Comparison of ENCODE assay signal across 8 mouse cellular contexts in the genomic region with DNA sequence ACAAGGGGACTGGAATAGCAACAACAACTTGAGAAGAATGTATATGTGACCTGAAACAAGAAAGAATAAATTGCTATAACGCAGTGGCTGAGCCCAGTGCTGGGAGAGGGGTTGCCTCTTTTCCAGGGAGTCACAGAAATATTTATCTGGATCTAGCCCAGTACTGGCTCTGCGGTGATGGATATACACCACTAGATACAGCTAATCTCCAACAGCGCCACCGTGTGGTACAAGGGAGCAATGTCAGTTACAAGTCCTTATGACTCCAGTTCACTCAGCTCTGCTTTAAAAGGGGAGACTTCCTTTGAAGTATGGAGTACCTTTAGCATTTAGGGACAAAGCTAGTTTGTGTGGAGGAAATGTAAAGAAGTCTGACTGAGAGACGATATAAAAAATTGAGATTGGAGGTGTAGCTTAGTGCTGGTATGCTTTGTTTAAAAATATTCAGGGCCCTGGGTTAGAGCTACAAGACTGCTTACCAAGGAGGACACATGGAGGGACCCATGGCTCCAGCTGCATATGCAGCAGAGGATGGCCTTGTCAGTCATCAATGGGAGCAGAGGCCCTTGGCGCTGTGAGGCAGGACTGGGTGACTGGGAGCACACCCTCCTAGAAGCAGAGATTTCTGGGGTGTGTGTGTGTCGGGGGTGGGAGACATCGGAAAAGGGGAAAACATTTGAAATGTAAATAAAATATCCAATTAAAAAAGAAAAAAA.
DNase-seq lines count a peak whose midpoint lies in the region; ATAC-seq and TF ChIP-seq lines count a peak whose summit lies in the region.

No protein-coding gene starts in this region.

- H3K4me2 ChIP-seq in limb, embryonic 11.5 days (ENCODE audit: low read depth, severe bottlenecking), result no peak overlapping the region
- H3K4me2 ChIP-seq in midbrain, embryonic 16.5 days (ENCODE audit: low read length), result no peak overlapping the region
- no peak overlapping the region for H3K4me2 ChIP-seq in stomach, postnatal 0 days (replicated peaks; ENCODE audit: low read depth)

- no peaks in the 10 kb centered on the region for H3K27me3 ChIP-seq in limb, embryonic 11.5 days (ENCODE audit: control insufficient read depth, insufficient read depth, low read length)
- no peaks in the 10 kb centered on the region for H3K27me3 ChIP-seq in midbrain, embryonic 16.5 days (ENCODE audit: control insufficient read depth, insufficient read depth, low read depth, low read length)
- H3K27me3 ChIP-seq in stomach, postnatal 0 days (ENCODE audit: control insufficient read depth, insufficient read depth, low read length), result no peaks in the 10 kb centered on the region

- DNase-seq in CD4-positive, CD25-positive, alpha-beta regulatory T cell, adult 2 months (ENCODE audit: low read depth, low spot score), result peak; percentile 15
- peak; percentile 89 for DNase-seq in embryo, embryonic 10.5 days (ENCODE audit: low spot score)
- DNase-seq in gastrocnemius, postnatal 4 days (ENCODE audit: low spot score in 2 of 2), result peak; percentile 58 to 78
- DNase-seq in kidney, adult 9 months, result peak; percentile 61
- peak; percentile 87 for DNase-seq in limb, embryonic 11.5 days (ENCODE audit: low spot score)
- peak; percentile 76 for DNase-seq in stomach, postnatal 0 days (ENCODE audit: low spot score)

- ATAC-seq in CD4-positive, CD25-positive, alpha-beta regulatory T cell, adult 4 months, result no peak
- ATAC-seq in limb, embryonic 11.5 days (ENCODE audit: insufficient number of reproducible peaks, low FRiP score, low TSS enrichment, low read depth), result peak; percentile 75; the same call in 1 of the 2 replicates
- peak; percentile 92 for ATAC-seq in midbrain, embryonic 16.5 days
- peak; percentile 64; the same call in 1 of the 2 replicates for ATAC-seq in stomach, postnatal 0 days (ENCODE audit: low FRiP score, low TSS enrichment)

- no peak for TF ChIP-seq EP300 in stomach, postnatal 0 days (optimal IDR thresholded peaks at IDR 0.05)

- H3K9ac ChIP-seq in limb, embryonic 11.5 days (ENCODE audit: low read length), result no peak overlapping the region
- H3K9ac ChIP-seq in midbrain, embryonic 16.5 days (ENCODE audit: low read depth, low read length), result no peak overlapping the region
- H3K9ac ChIP-seq in stomach, postnatal 0 days (ENCODE audit: low read length), result no peak overlapping the region

- no peaks in the 10 kb centered on the region for H3K36me3 ChIP-seq in limb, embryonic 11.5 days (ENCODE audit: control insufficient read depth, insufficient read depth, low read length)
- no peaks in the 10 kb centered on the region for H3K36me3 ChIP-seq in midbrain, embryonic 16.5 days (ENCODE audit: control insufficient read depth, insufficient read depth, low read length)
- H3K36me3 ChIP-seq in stomach, postnatal 0 days (ENCODE audit: control insufficient read depth, insufficient read depth, low read length), result no peaks in the 10 kb centered on the region

- WGBS in limb, embryonic 11.5 days, result 35% methylated on average over 8 of the region's 8 CpGs
- 35% methylated on average over 8 of the region's 8 CpGs for WGBS in midbrain, embryonic 16.5 days
- 36% methylated on average over 8 of the region's 8 CpGs for WGBS in stomach, postnatal 0 days

- H3K9me3 ChIP-seq in limb, embryonic 11.5 days (ENCODE audit: control insufficient read depth, low read length), result no peaks in the 10 kb centered on the region
- no peaks in the 10 kb centered on the region for H3K9me3 ChIP-seq in midbrain, embryonic 16.5 days (replicated peaks; ENCODE audit: control insufficient read depth, low read length, poor library complexity, severe bottlenecking)
- H3K9me3 ChIP-seq in stomach, postnatal 0 days (ENCODE audit: control insufficient read depth, low read length), result no peaks in the 10 kb centered on the region

- H3K27ac ChIP-seq in limb, embryonic 11.5 days (replicated peaks; ENCODE audit: low read depth, low read length), result no peak overlapping the region
- H3K27ac ChIP-seq in midbrain, embryonic 16.5 days (ENCODE audit: low read length), result no peak overlapping the region
- no peak overlapping the region for H3K27ac ChIP-seq in stomach, postnatal 0 days (replicated peaks)

- no peaks in the 10 kb centered on the region for H3K4me1 ChIP-seq in limb, embryonic 11.5 days (ENCODE audit: control insufficient read depth, insufficient read depth, low read length)
- H3K4me1 ChIP-seq in midbrain, embryonic 16.5 days (ENCODE audit: control insufficient read depth, insufficient read depth, low read length), result no peaks in the 10 kb centered on the region
- H3K4me1 ChIP-seq in stomach, postnatal 0 days (replicated peaks; ENCODE audit: control insufficient read depth, insufficient read depth), result no peaks in the 10 kb centered on the region

- H3K4me3 ChIP-seq in limb, embryonic 11.5 days (ENCODE audit: low read depth, low read length), result no peak overlapping the region
- no peak overlapping the region for H3K4me3 ChIP-seq in midbrain, embryonic 16.5 days (ENCODE audit: low read depth, low read length)
- no peak overlapping the region for H3K4me3 ChIP-seq in stomach, postnatal 0 days (ENCODE audit: low read depth, low read length)

- TF ChIP-seq CTCF in stomach, postnatal 0 days (IDR thresholded peaks at IDR 0.05; ENCODE audit: low read depth), result peak; percentile 89

Comparison
In these comparisons a context has a peak if more than half of its experiments do, and no peak if none do; other contexts are left out.
1. DNase-seq: peak in every context shown above with its lines; median percentile 89 in embryo, embryonic 10.5 days; 87 in limb, embryonic 11.5 days; 76 in stomach, postnatal 0 days; 68 in gastrocnemius, postnatal 4 days; 61 in kidney, adult 9 months; 15 in CD4-positive, CD25-positive, alpha-beta regulatory T cell, adult 2 months.